Mouse (Mus musculus) G1E (cell line): Measurements from ENCODE around the gene Dnah2.

ENCODE experiments used
- CTCF ChIP-seq: IDR thresholded peaks from 2 replicates; pipeline ENCODE4 v1.5.1; 2012; ENCODE audit warnings: low read depth, low read length, inconsistent platforms, mixed read lengths
- GATA1 ChIP-seq: IDR thresholded peaks from 2 replicates; pipeline ENCODE4 v1.6.1; 2012; ENCODE audit warnings: borderline replicate concordance, low read length, inconsistent platforms, mixed read lengths

DNA sequence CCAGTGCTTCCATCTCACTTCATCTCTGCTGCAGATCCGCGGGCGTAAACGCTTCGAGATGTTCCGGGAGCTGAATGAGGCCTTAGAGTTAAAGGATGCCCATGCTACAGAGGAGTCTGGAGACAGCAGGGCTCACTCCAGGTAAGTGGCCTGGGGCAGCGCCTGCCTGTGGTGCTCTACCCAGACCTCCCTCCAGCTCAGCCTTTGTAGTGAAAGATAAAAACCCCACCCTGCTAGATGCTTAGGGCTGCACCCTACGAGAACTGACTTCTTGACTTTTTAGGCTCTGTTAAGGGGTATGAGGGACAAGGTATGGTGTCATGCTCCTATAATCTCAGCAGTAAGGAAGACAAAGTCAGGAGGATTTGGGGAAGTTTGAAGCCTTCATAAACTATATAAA lies 41.7 kb upstream of the Dnah2 start:
- TF ChIP-seq CTCF: no peak
- no peak for TF ChIP-seq GATA1
